Mouse (Mus musculus) embryonic fibroblast, embryonic 13.5 days (primary cell): ENCODE measurements around the gene Prox2. TPM values are rescaled to one million over a fixed set of nuclear protein-coding genes. Genes with fewer than 3 reads are reported as not detected.
"Not testable (repeated sequence)": the region's sequence is repeated elsewhere in the genome, so short reads cannot be mapped to it uniquely, and the experiment has no call there.

Experiments used
- H3K27ac ChIP-seq: 2 replicates; pipeline ENCODE4 v1.5.1; 2012; ENCODE audit warnings: low read length, control low read depth, inconsistent platforms; ENCODE audit not compliant: insufficient read depth
- H3K4me1 ChIP-seq: 2 replicates; pipeline ENCODE4 v1.6.1; 2011; ENCODE audit warnings: low read length; ENCODE audit not compliant: control insufficient read depth, insufficient read depth
- H3K4me3 ChIP-seq: 2 replicates; pipeline ENCODE4 v1.5.1; 2011; ENCODE audit warnings: mild to moderate bottlenecking, control low read depth, low read length; ENCODE audit not compliant: insufficient read depth
- CTCF ChIP-seq: IDR thresholded peaks from 2 replicates; pipeline ENCODE4 v1.5.1; 2011; ENCODE audit warnings: mild to moderate bottlenecking, control low read depth, low read length, moderate library complexity, borderline replicate concordance; ENCODE audit not compliant: insufficient read depth
- POLR2A ChIP-seq: IDR thresholded peaks from 2 replicates; pipeline ENCODE4 v1.6.1; 2011; ENCODE audit warnings: low read depth, mild to moderate bottlenecking, control low read depth, low read length, moderate library complexity
- polyA plus RNA-seq: library from polyadenylated mRNA; stranded (reverse); fragments of >200 nt; gene quantifications from 2 replicates; pipeline ENCODE4 v1.2.4, GENCODE M21; 2011; ENCODE audit warnings: low read depth; ENCODE audit not compliant: missing spikeins, insufficient read length

The Prox2 gene
- polyA plus RNA-seq, 1 experiment, result 1.5 TPM

DNA sequence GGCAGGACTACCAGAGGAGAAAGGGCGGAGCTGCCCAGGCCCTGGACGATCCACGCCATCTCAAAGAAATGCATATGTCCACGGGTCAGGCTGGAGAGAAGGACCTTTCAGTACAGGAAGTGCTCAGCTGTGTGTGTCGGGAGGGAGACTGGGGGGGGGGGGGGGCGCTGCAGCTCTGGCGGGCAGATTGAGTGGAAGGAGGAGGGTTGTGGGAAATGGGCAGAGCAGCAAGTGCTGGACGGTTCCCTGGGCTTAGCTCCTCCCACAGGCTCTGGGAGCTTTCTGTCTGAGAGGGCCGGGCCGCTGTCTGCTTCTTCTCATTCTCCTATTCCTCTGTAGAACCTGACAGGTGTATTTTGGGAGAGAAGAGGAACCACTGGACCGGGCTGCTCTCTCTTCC, 35.8 kb upstream of the Prox2 start:
- Histone ChIP-seq H3K27ac (no peak overlapping the region), H3K4me3 (no peak overlapping the region)
- no peak for TF ChIP-seq CTCF
- no peak for TF ChIP-seq POLR2A

DNA sequence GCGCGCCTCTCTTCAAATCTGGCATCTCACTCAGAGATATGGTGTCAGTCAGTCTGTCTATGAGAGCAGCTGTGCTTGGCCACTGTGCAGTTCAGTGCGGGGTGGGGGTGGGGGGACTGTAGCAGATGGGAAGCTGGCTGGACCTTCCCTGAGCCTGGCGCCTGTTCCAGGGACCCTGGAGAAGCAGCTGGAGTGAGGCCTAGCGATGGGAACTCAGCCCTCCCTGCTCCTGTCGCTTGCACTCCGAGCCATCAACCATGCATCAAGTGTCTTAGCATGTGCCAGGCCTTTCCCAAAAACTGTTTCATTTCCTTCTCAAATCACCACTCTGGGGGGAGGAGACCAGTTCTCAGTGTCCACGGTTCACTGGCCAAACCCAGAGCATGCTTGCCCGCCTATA, 35.1 kb upstream of the Prox2 start:
- no peak overlapping the region for H3K27ac ChIP-seq
- TF ChIP-seq CTCF (no peak), POLR2A (no peak)
- no peaks in the 10 kb centered on the region for H3K4me1 ChIP-seq
- no peak overlapping the region for H3K4me3 ChIP-seq

More for the DNA sequence above, 35.8 kb upstream of the Prox2 start:
- H3K4me1 ChIP-seq, result no peaks in the 10 kb centered on the region

DNA sequence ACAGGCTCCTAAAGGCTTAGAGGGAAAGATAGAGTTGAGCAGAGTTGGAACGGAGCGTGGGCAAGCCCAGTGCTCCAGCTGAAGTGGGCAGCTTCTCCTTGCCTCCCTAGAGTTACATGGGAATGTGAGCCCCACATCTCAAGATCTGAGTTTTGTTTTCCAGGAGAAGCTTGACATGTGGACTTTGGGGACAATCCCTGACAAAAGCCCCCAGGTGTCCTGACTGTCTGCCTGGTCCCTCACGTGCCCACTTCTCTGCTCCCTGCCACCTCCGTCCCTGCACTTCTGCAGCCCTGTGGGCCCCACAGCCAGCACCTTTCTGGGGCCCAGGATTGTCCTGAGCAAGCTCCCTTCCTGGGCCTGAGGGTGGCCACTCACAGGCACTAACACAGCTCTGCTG, 34.3 kb upstream of the Prox2 start:
- H3K27ac ChIP-seq, result no peak overlapping the region
- TF ChIP-seq CTCF (no peak), POLR2A (no peak)
- no peaks in the 10 kb centered on the region for H3K4me1 ChIP-seq
- no peak overlapping the region for H3K4me3 ChIP-seq

DNA sequence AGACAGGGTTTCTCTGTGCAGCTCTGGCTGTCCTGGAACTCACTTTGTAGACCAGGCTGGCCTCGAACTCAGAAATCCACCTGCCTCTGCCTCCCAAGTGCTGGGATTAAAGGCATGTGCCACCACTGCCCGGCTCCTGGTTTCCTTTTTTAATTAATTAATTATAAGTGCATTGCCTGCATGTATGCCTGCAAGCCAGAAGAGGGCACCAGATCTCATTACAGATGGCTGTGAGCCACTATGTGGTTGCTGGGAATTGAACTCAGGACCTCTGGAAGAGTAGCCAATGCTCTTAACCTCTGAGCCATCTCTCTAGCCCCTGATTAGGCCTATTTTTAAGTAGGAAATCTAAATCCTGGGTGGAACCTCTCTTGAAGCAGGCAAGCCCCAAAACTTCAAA, 33.7 kb upstream of the Prox2 start:
- not testable (repeated sequence) for H3K4me1 ChIP-seq, H3K27ac ChIP-seq, H3K4me3 ChIP-seq

DNA sequence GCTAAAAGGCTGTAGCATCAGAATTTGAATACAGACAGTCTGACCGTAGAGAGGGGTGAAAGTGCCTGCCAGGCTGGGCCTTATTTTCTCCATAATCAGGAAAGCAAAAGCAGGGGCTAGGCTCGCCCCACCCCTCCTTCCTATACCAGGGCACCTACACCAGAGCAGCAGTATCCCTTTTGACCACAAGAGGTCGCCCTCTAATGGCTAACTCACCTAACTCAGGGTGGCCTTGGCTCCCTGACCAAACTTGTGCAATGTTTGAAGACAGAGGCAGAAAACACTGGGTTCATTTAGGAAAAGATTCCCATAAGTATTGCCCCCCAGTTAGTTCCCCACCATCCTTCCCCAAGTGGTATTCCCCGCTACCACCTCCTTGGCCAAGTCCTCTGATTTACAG, 32.2 kb upstream of the Prox2 start:
- no peaks in the 10 kb centered on the region for H3K4me1 ChIP-seq

DNA sequence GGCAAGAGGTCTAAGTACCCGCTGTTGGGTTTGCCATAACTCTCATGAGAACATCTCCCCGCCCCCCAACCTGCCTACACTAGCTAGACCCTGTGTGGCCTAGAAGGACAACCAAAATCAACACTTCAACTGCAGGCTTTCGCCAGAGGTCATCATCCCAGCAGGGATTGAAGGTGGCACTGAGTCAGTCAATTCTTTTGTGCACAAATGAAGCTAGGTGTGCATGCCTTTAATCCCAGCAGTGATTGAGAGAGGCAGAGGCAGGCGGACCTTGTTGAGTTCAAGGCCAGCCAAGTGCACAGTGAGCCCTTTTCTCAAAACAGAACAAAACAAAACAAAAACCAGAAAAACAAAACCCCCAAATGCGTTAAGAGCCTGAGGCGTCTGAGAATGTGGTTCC, 30.5 kb upstream of the Prox2 start:
- Histone ChIP-seq H3K27ac (no peak overlapping the region), H3K4me3 (no peak overlapping the region), H3K4me1 (peaks cover 3% of the 10 kb centered on the region; the same call in 1 of the 2 replicates)
- no peak for TF ChIP-seq POLR2A
- no peak for TF ChIP-seq CTCF

More for the DNA sequence above, 32.2 kb upstream of the Prox2 start:
- H3K27ac ChIP-seq, result no peak overlapping the region
- H3K4me3 ChIP-seq, result no peak overlapping the region
- peak; percentile 88; the same call in 1 of the 2 replicates for TF ChIP-seq CTCF
- no peak for TF ChIP-seq POLR2A

DNA sequence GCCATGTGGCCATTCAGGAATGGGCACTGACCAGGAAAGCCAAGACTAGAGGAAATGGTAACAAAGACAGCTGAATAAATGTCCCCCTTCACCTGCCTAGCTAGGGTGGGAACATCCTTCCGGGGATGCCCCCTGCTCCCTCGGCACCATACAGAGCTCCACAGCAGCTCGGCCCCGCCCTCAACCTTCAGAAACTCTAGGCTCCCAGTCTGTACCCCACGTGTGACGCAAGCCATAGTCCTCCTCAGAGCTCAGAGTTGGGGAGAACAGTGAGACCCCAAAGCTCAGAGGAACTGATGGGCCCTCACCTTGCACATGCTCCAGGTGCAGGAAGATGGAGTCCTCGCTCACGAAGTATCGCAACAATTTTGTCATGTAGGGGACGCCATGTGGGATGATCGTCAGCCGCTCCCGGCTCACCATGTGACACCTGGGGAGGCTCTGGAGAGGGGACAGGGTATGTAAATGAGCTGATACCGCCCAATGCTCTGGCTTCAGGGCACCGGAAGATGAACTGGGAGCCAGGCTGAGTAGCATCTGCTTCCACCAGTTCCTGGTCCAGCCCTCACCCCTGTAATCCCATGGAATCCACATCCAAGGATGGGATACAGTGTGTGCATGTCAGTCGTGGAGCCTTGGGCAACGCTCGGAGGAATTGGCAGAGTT, 29.6 kb upstream of the Prox2 start:
- TF ChIP-seq POLR2A, result no peak
- TF ChIP-seq CTCF, result no peak

DNA sequence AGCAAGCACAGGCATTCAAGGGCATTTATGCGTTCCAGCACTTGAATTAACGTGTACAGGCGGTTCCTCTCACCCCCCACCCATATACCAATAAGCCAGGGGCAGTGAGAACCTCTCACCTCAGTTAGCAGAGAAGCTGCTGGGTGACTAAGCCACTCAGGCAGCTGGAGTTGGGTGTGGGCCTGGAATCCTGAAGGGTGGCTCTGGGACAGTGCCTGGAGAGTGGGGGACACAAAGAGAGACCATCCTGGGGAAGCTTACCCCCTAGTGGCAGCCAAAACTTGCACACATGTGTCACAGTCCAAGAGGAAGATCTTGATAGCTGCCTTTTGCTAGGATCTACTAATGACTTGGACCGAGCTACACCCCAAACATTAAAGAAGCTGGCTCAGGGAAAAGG, 26.1 kb upstream of the Prox2 start:
- Histone ChIP-seq H3K4me3 (no peak overlapping the region), H3K27ac (no peak overlapping the region; the same call in 1 of the 2 replicates), H3K4me1 (peaks cover 8% of the 10 kb centered on the region)
- TF ChIP-seq POLR2A (no peak), CTCF (no peak)

More for the DNA sequence above, 29.6 kb upstream of the Prox2 start:
- Histone ChIP-seq H3K27ac (no peak overlapping the region), H3K4me3 (no peak overlapping the region), H3K4me1 (peaks cover 8% of the 10 kb centered on the region)

DNA sequence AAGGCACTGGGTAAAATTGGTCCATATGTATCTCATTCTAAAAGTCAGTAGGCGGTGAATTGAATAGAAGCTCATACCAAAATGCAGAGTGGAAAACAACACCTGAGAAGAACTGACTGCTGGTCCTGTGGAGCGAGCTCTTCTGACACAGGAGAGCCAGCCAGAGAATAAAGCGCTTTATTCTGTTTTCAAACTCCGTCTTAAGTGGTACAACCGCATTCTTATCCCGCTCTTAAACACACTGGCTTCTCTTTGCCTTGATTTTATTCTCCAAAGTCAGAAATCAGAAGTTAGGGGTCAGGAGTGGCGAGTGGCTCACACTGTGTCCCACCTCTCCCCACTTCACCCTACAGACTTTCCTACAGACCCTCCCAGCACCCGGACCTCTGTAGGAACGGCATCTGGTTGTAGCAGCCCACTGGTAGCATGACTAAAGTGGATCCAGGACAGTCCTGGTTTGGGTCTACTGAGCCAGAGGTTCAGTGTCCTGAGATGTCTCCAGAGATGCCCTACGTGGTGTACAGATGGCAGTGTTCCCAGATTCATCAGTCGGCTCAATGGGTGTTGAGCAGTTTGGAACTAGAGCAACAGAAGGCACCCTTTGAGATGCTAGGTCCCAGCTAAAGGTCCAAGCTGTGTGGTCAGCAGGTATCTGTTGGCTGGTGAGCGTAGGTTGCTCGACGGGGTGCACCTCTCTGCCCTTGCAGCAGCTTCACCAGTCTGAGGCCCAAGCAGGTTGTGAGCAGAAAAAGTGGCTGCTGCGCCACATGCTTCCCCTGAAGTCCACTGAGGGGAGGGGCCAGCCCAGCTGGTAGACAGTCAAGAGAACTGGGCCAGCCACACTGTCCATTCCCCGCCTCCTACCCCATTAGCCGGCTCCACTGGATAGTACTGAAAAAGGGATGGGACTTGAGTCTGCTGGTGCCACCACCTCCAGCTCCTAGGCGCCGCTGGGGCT, 25.2 kb upstream of the Prox2 start:
- TF ChIP-seq CTCF (no peak), POLR2A (no peak)
- Histone ChIP-seq H3K4me3 (no peak overlapping the region), H3K27ac (no peak overlapping the region; the same call in 1 of the 2 replicates), H3K4me1 (peaks cover 8% of the 10 kb centered on the region)

DNA sequence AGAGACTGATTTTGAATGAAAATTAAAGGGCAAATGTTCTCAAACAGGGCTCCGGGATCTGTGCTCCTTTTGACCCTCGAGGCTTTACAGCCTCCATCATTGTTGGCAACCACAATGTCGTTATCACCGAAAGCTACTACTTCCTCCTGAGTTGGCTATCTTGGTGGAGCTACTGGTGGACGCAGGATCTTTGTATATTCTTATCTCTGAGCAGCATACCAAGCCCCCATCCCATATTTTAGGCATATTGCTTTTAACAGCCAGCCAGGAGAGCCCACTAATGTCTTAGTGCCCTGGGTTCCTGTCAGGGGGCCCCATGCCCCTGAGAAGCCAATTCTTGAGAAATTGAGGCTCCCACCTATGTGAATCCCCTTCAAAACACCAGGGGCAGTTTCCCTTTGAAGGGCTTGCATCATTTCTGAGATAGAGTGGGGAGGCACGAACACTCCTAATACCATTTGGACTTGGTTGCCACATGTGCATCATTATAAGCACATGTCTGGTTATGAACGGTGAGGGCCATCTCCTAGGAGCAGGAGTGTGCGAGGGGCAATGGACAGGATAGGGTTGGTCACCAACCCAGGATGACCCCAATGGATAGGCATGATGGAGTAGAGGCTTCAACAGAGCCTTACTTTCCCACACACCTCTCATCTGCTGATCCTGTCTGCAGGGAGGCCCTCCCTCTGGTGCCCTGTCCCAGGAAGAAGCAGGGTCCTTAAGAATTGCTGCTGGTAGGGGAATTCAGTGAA, 23.7 kb upstream of the Prox2 start:
- TF ChIP-seq POLR2A (no peak), CTCF (no peak)
- peaks cover 8% of the 10 kb centered on the region for H3K4me1 ChIP-seq
- no peak overlapping the region for H3K4me3 ChIP-seq
- no peak overlapping the region for H3K27ac ChIP-seq
